Mouse (Mus musculus) liver (tissue): ENCODE data around the gene Ttll10.
A peak's percentile ranks its signal among the peaks of the same experiment; 100 is the strongest.

ENCODE experiments used
- DNase-seq: peaks from one replicate; pipeline ENCODE4 v3.0.0-alpha.2; 2020; ENCODE audit warnings: mixed read lengths

Ttll10 gene

GRCm38 (mm10) chr4:156059261-156059660 is at the start of gene Ttll10:
TSS of gene Ttll10 (minus strand) at chr4:156059414.
- no peak for DNase-seq

- no peak for DNase-seq
Observed at GRCm38 (mm10) chr4:156103342-156103741, 44.1 kb upstream of the Ttll10 start.

- DNase-seq = no peak
Observed at GRCm38 (mm10) chr4:156101481-156101903, 42.3 kb upstream of the Ttll10 start.

- DNase-seq = no peak
Observed at GRCm38 (mm10) chr4:156100501-156100900, 41.3 kb upstream of the Ttll10 start.

- DNase-seq = no peak
Observed at GRCm38 (mm10) chr4:156099427-156099826, 40.2 kb upstream of the Ttll10 start.

GRCm38 (mm10) chr4:156097770-156098366 is 38.7 kb upstream of the Ttll10 start:
- DNase-seq = no peak

GRCm38 (mm10) chr4:156096191-156096590 is 37.0 kb upstream of the Ttll10 start:
- no peak for DNase-seq

GRCm38 (mm10) chr4:156093758-156094157 is 34.5 kb upstream of the Ttll10 start:
- no peak for DNase-seq

GRCm38 (mm10) chr4:156092765-156093164 is 33.6 kb upstream of the Ttll10 start:
- no peak for DNase-seq

GRCm38 (mm10) chr4:156091236-156091635 is 32.0 kb upstream of the Ttll10 start:
- peak; percentile 41 for DNase-seq

- no peak for DNase-seq
Observed at GRCm38 (mm10) chr4:156087398-156088087, 28.3 kb upstream of the Ttll10 start.

GRCm38 (mm10) chr4:156085256-156085655 is 26.0 kb upstream of the Ttll10 start:
- no peak for DNase-seq

GRCm38 (mm10) chr4:156084096-156084879 is 25.1 kb upstream of the Ttll10 start:
- no peak for DNase-seq

GRCm38 (mm10) chr4:156083348-156083747 is 24.1 kb upstream of the Ttll10 start:
- DNase-seq = peak; percentile 45

GRCm38 (mm10) chr4:156082621-156083234 is 23.5 kb upstream of the Ttll10 start:
- no peak for DNase-seq

- DNase-seq = peak; percentile 38
Observed at GRCm38 (mm10) chr4:156077499-156078301, 18.5 kb upstream of the Ttll10 start.

- DNase-seq = no peak
Observed at GRCm38 (mm10) chr4:156076911-156077382, 17.7 kb upstream of the Ttll10 start.

- DNase-seq = no peak
Observed at GRCm38 (mm10) chr4:156070716-156071115, 11.5 kb upstream of the Ttll10 start.

- DNase-seq = no peak
Observed at GRCm38 (mm10) chr4:156070276-156070675, 11.1 kb upstream of the Ttll10 start.

GRCm38 (mm10) chr4:156069701-156070100 is 10.5 kb upstream of the Ttll10 start:
- DNase-seq = no peak

- no peak for DNase-seq
Observed at GRCm38 (mm10) chr4:156067256-156067949, 8.2 kb upstream of the Ttll10 start.
